Mouse (Mus musculus): ENCODE measurements at regions not wholly inside any gene's neighbourhood (a gene's known extent, or its start where the extent isn't known, plus 50 kb on each side); places are given as distances from the start of the nearest gene placed in this dataset.
A peak's percentile ranks its signal among the peaks of the same experiment; 100 is the strongest.

DNA sequence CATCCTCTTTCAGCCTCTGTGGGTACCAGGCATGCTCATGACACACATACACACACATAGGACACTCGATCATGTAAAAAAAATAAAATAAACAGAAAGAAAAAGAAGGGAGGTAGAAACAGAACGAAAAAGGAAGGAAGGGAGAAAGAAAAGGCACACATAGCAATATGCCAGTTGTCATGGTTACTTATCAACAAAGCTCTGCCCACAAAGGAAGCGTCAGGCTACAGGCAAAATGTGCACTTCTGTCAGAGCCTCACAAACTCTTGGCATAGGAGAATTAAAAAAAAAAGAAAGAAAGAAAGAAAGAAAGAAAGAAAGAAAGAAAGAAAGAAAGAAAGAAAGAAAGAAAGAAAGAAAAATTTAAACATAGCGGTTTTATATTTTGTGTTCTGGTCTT is 56.9 kb upstream of the Sox2 start:
- DNase-seq (ENCODE audit: low spot score) = no peak

DNA sequence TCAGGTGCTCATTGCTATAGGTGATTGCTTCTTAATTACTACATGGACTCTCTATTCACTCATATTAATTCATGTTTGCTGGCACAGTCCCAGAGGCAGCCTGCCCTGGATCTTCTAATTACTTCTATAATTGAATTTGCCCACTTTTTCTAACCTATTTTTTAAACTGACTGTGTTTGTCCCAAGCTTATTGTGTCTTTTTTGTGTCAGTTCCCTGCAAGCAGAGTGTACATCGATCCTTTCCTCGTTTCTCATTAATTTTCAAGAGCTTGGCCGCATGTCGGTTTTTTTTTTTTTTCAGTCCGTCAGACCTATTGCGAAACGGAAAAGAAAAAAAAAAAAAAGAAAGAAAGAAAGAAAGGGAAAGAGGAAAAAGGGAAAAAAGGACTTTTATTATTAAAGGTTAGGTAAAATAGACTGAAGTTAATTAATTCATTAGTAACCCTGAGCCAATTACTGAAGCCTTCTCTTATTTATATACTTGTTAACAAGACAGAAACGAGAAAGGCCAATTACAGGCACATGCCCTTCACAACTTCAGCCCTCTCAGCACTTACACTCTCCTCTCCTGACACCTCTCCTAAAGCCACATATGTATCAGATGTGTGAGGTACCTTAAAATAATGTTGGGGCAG is 72.2 kb upstream of the Sox2 start:
- peak; percentile 52 for DNase-seq (ENCODE audit: low spot score)

DNA sequence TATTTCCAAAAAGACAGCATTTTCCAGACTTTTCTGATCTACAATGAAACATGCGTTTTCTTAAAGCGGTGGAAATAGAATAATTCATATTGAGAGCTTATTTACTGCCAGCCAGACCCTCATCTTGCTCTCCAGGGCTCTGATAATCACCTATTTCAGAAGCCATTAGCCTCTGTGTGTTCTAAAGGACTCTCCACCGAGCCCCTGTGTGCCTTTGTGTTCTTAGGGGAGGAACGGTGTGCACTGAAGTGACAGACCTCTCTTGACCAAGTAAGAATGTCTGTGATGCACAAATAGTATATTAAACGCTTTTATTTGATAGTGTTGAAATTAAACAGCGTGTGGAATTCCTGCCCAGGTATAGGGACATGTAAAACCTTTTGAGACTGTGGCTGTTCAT is 73.1 kb upstream of the Sox2 start:
- no peak for DNase-seq (ENCODE audit: low spot score)

DNA sequence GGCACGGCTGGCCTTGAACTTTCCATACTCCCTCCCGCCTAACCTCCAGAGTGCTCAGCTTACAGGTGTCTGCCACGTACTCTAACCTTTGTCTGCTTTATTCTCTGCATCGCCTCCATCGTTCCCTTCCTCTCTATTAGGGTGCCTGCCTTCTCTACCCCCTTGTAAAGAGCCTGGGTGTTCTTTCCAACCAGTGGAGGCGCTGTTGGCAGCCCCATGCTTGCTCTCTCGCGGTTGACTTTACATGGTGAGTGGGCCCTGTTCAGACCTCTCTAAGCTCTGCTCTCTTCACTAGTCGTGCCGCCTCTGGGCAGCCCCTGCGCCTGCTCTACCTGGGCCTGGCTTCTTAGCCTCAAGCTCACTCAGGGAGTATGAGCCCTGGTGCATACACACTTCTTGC is 74.0 kb upstream of the Sox2 start:
- no peak for DNase-seq (ENCODE audit: low spot score)

DNA sequence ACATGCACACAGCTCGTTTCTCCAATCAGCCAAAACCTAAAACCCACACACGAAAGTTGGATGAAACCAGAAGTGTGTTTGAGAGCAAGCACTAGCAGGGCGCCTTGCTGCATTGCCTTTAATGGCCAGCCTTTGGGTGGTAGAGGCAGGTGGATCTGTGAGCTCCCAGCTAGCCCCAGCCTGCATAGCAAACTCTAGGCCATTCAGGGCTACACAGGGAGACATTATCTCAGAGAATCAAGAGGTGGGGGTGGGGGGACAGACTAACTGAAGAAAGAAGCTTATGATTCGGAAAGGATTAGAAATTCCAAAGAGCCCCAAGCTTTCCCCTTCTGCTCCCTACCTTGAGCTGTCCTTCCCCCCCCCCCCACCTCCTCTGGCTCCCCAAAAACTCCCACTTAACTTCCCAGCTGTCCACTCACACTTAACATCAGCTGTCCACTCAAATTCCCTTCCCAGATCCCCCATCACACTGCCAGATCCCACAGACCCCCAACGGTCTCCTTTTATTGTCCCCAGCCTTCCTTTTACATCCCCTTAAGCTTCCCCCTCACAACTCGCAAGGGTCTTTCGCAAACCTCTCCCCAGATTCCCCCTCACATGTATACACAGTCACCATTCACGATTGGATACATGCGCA is 75.4 kb upstream of the Sox2 start:
- no peak for DNase-seq (ENCODE audit: low spot score)

DNA sequence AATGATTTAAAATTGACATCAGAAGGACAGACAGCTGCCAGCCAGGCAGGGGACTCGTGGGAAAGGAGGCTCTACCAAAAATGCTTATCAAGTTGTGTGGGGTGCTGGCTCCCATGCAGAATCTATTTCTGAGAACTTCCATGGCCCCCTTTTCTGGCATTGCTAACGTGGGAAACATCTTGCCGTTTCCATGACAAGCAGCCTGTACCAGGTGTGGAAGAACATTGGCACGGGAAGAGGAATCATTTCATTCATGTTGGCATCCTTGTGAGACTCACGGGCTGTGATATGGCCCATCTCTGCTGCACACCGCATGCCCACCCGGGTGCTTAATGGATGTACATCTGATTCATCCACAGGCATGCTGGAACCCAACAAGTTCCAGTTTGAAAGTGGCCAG is 76.9 kb upstream of the Sox2 start:
- DNase-seq (ENCODE audit: low spot score) = no peak

DNA sequence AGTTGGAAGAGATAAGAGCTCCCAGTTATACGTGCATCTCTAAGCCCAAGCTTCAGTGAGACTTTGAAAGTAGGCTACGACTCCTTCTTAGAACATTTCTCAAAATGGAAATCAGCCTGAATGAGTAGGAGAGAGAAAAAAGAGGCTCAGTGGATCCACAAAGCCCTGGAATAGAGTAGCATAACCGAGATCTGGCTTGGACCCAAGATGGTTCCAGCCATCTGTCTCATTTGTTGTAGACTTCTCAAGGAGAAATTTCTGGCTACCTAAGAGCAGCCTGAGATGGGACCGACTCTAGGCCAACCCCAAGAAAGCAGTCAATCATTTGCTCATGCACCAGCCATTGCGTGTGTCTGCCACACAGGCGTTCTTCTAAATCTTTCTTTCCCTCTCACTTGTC is 78.1 kb upstream of the Sox2 start:
- no peak for DNase-seq (ENCODE audit: low spot score)

DNA sequence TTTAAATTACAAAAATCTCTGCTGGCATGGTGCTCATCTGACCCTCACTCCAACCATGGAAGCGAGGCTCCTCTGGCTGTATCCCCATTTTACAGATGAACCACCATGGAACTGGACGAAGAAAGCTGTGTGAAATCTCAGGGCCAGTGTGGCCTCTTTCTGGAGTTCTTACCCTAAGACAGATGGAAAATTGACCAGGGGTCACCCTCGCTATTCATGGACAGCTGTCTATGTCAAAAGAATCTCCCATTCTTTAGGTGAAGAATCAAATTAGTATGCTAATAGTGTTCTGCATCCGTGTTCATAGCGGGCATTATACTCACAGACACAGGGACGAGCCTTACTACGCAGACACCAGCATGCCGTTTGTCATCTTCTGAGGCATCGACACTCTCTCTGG is 78.6 kb upstream of the Sox2 start:
- no peak for DNase-seq (ENCODE audit: low spot score)

DNA sequence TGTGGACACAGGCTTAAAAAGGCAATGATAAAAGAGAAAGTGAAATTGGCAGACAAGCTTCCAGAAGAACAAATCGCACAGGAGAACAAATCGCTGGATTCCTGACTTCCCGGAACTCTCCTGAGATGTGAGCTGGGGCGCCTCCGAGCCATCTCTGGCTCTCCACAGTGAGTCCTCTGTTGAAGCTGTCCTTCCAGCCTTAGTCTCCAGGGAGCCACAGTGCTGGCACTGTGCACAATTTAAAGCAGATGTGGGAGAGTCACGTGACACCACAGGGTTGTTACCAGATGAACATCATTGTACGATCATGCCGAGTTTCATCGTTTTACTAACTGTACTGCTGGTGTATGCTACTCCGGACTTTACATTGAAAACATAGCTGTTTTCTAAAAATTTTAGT is 80.2 kb upstream of the Sox2 start:
- DNase-seq (ENCODE audit: low spot score) = no peak

DNA sequence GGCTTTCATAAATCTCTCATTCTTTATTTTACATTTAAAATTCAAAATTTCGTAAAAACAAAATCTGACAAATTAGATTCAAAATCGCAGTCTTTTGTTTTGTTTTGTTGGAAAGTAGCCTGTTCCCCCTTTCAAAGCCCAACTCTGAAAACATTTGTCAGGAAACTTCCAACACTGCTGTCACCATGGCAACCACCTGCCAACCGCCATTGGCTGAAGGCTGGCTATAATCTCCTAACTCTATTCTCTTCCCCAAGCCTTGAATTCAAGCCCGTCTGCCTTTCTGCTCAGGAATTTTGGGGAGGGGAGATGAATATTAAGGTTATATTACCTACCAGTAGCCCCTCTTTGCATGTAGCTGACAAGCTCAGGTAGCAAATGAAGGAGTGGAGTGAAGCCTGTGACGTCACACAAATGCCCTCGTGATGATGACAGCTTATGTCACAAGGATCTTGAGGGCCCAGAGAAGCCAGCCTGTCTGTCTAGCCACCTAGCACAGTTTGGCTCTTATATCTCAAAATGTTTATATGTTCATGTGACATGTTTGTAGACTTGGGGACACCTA is 82.0 kb upstream of the Sox2 start:
- DNase-seq (ENCODE audit: low spot score) = peak; percentile 44

DNA sequence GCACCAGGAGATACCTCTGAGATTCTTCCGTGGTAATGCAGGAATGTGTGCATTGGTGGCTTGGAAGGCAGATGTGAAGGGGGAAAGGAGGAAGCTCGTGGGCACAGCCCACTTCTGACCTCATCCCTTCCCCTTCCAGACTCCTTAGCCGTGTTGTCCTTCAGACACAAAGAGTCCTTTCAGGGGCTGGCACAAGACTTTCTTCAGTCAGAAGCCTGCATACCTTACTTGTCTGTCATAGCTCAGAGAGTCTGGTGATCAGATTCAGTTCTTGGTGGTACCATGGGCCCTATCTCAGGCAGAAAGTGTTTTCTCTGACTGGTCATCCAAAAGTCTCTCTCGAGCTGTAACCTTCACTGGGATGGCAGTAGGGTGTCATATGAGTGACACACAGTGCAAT is 84.8 kb upstream of the Sox2 start:
- DNase-seq (ENCODE audit: low spot score) = no peak

DNA sequence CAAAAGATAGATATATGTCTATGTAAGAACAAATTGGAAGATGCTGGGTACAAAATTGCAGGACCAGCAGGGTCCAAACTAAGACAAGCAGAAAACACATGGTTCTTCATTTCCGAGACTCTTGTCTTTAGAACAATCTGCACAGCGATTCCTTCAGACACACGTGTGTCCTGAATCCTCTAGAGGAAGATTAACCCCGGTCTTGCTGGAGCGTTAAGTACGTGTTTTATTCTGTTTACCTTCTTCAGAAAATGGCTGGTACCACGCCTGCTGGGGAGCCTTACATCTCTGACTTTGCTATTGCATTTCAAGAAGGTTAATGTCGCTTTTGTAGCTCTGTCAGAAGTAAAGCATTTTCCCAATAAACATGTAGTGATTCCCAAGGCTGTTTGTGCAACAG is 87.3 kb upstream of the Sox2 start:
- DNase-seq (ENCODE audit: low spot score) = no peak

DNA sequence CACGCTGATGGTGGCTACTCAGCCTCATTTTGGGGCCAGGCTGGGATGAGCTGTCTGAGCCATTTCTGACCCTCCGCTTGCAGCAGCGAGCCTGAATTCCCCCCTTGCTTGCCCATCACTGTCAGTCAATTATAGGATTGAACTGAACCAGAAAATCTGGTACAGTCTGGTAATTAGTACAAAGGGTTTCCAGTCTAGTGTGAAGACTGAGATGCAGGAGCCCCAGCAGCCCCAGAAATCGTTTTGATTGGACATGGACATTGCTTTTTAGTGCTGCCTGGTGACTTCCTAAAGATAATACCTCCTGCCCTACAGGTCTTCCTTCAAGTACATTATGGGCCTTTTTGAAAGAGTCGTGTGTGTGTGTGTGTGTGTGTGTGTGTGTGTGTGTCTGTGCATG is 88.5 kb upstream of the Sox2 start:
- DNase-seq (ENCODE audit: low spot score) = peak; percentile 85

DNA sequence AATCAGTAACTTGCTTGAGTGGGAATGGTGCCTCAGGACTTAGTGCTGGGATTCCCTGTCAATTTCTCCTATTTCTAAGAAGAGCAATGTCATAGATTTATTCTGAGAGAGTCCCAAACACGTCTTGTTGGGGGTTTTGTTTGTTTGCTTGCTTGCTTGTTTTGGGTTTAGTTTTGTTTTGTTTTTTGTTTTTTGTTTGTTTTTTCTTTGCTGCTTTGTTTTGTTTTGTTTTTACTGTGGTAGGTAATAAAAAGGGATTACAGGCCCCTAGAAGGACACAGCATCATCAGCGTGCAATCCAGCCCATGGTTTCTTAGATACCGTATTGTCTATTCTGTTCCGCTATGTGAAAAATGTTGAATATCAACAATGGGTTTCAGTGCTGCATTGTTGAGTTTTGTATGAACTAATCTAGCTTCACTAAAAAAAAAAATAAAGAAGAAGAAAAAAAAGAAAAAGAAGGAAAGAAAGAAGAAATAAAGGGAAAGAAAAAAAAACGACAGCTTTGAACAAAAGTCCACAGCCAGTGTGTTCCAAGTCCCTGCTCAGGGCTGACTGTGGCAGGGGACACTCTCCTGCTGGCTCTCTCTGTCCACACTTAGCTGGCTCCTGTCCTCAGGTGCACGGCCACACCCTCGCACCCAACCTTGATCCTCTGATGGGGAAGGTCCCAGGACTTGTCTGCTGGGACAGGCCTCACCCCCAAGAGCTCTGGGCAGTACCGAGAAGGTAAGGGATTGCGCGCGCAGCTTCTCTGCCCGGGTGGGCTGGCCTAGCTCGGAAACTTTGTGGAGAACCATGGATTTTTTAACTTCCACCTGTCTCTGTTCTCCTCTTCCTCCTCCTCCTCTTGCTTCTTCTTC is 90.1 kb upstream of the Sox2 start:
- DNase-seq (ENCODE audit: low spot score) = peak; percentile 49

DNA sequence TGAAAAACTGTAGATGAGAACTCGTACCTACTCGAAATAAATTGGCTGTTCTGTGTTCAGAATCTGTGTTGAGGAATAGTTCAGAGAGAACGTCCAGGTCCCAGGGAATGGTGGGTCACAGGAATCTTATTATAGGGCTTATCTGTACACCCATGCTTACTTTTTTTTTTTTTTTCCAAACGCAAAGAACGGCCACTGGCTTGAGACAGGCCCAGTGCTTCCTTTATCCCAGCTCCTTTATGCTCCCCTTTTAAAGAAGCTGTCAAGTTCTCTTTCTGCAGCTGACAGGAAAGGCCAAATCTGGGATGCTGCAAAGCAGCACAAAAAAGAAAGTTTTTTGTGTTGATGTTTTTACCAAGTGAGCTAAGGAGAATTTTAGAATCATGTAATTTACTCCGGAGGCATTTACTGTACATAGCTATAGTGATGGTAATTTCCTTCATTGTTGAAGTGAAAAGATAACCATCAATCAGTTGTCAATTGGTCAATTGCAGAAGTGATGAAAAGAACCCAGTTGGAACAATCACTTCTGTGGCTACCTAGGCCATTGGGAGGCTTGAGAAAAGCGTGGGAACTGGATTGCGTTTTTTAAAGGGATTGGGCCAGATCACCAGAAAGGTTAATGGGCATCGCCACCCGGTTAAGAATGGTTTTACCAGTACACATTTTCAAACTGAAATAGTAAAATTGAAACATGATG is 91.2 kb upstream of the Sox2 start:
- DNase-seq (ENCODE audit: low spot score) = peak; percentile 52

DNA sequence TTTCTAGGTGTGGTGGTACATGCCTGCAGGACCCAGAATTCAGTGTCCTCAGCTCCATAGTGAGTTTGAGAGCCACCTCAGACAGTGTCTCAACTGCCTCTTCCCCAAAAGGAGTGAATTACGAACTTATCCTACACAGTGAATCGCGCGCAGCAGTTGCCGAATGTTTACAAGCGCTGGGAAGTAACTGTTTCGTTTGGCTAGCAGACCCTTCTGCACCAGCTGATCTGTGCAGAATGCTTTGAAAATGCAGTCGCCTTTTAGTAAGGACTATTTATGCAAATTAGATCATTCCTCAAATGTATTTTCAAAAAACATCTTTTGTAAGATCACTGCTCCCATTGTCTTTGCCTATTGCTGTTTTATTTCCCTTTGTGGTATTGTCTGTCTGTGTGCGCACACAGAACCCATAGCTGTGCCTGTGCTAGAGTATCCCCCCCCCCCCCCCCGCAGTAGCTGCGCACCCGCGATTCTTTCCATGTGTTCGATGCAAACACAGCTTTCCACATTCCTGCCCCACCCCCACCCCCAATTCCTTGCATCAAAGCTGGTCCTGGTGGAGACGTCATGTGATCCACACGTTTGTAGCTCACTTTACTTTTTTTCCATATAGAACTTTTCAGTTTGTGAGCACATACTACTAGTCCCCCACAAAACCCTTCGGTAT is 97.5 kb upstream of the Sox2 start:
- no peak for DNase-seq (ENCODE audit: low spot score)

DNA sequence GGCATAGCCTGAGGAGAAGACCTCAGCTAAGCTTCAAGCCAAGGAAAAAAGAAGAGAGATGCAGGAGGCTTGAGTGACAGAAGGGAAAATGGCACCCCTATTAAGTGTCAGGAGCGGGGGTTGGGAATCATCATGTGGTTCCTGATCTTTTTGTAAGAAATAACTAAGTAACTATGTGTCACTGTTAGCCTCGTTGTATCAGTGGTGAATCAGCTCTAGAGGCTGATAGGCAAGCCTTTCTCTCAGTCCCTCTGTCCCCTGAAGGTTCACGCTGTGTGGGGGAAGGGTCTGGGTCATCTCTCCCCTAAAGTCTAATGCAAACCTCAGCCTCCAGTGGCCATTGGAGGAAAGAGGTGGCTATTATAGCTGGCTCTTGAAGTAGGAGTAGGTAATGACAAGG is 99.1 kb upstream of the Sox2 start:
- no peak for DNase-seq (ENCODE audit: low spot score)

DNA sequence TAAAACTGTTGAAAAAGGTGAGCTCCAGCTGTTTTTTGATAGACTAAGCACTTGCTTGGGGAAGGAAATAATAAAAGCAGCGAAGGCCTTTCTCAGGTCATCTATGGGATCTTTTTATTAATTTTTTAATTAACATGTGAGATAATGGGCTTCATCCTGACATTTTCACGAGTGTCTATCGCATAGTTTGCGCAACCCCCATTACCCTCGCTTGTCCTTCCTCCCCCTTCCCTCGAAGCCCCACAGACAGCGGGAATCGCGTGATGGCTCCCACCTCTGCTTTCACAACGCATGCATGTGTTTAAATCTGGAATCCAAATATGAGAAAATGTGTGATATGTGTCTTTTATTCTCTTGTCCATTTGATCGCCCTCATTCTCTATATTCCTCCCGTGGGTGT is 100.0 kb upstream of the Sox2 start:
- DNase-seq (ENCODE audit: low spot score) = no peak

DNA sequence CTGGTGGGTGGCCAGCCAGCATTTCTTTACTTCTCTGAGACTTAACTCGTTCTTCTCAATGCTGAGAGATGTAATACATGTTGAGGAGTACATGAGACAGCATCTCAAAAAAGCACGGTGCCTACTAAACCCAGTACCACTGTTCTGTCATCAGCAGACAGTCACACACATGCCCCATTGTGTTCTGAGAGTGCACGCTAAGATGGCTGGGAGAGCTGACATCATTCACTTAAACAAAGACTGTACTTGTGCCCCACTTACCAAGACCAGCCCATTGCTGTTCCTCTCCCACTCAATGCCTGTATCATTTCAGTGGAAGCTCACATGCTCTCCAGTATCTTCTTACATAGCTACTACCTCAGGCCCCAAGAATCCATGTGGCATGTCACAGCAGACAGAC is 117.8 kb upstream of the Sox2 start:
- peak; percentile 45 for DNase-seq (ENCODE audit: low spot score)

DNA sequence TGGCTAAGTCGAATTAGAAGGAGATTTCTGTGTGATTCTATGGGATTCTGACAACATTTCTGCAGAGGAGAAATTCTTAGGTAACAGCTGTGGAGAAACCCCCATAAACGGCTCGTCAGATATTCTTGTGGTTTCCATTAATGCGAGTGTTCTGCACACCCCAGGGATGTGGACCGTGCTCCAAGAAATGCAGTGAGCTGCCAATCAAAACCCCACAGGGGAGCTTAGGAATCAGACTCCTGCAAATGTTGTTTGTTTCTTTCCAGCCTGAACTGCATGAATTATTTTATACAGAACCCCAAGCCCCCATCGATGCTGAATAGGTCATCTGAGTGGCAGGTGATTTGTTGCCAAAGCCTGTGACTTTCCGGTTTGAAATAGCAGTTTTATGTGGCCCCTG is 118.4 kb upstream of the Sox2 start:
- peak; percentile 25 for DNase-seq (ENCODE audit: low spot score)

DNA sequence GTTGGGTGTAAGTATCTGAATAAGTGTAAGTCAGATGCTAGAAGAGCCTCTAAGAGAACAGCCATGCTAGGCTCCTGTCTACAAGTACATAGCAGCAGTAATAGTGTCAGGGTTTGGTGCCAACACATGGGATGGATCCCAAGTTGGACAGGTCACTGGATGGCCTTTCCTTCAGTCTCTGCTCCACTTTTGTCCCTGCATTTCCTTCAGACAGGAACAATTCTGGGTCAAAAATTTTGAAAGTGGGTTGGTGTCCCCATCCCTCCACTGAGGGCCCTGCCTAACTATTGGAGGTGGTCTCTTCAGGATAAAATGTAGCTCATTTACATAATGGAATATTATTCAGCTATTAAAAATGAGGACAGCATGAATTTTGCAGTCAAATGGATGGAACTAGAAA is 122.7 kb upstream of the Sox2 start:
- no peak for DNase-seq (ENCODE audit: low spot score)

DNA sequence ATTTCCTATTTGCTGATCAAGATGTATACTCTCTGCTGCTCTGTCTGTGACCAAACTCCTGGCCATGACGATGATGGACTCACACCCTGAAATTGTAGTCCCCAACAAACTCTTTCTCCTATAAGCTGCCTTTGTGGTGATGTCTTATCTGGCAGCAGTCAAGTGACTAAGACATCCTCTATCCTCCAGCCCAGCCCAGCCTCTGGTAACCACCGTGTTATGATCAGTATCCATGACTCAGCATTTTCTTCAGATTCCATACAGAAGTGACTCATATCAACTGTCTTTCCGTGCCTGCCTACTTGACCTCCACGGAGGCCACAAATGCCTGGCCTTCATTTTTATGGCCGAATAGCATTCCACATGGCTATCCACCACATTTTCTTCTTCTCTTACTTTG is 124.5 kb upstream of the Sox2 start:
- no peak for DNase-seq (ENCODE audit: low spot score)

All from retina, embryonic 14.5 days (tissue).